Mouse (Mus musculus) kidney, postnatal 14 days (tissue): ENCODE results near the gene Glt1d1.
"Not testable (repeated sequence)": the region's sequence is repeated elsewhere in the genome, so short reads cannot be mapped to it uniquely, and the experiment has no call there.

Experiments used
- DNase-seq: peaks from one replicate; pipeline ENCODE4 v3.0.0; 2022; ENCODE audit warnings: mixed read lengths

Glt1d1 gene

GRCm38 (mm10) chr5:127700156-127700555 lies 68.1 kb downstream of the Glt1d1 start:
- no peak for DNase-seq

- no peak for DNase-seq
Observed at GRCm38 (mm10) chr5:127703609-127704180, 71.6 kb downstream of the Glt1d1 start.

GRCm38 (mm10) chr5:127705225-127705624 lies 73.2 kb downstream of the Glt1d1 start:
- DNase-seq = no peak

- no peak for DNase-seq
Observed at GRCm38 (mm10) chr5:127705976-127706375, 73.9 kb downstream of the Glt1d1 start.

- no peak for DNase-seq
Observed at GRCm38 (mm10) chr5:127708143-127708542, 76.1 kb downstream of the Glt1d1 start.

GRCm38 (mm10) chr5:127714783-127715704 lies 83.0 kb downstream of the Glt1d1 start:
- no peak for DNase-seq

GRCm38 (mm10) chr5:127720591-127721379 lies 88.7 kb downstream of the Glt1d1 start:
- DNase-seq = peak; percentile 64

GRCm38 (mm10) chr5:127722171-127722570 lies 90.1 kb downstream of the Glt1d1 start:
- not testable (repeated sequence) for DNase-seq

- DNase-seq = no peak
Observed at GRCm38 (mm10) chr5:127730351-127730750, 98.3 kb downstream of the Glt1d1 start.

GRCm38 (mm10) chr5:127741331-127741730 lies 109.3 kb downstream of the Glt1d1 start:
- DNase-seq = no peak

- not testable (repeated sequence) for DNase-seq
Observed at GRCm38 (mm10) chr5:127749540-127749939, 117.5 kb downstream of the Glt1d1 start.

- DNase-seq = no peak
Observed at GRCm38 (mm10) chr5:127751262-127751975, 119.4 kb downstream of the Glt1d1 start.

- DNase-seq = no peak
Observed at GRCm38 (mm10) chr5:127755594-127755993, 123.5 kb downstream of the Glt1d1 start.

GRCm38 (mm10) chr5:127756011-127756410 lies 123.9 kb downstream of the Glt1d1 start:
- no peak for DNase-seq

- DNase-seq = no peak
Observed at GRCm38 (mm10) chr5:127756671-127757423, 124.8 kb downstream of the Glt1d1 start.

- DNase-seq = no peak
Observed at GRCm38 (mm10) chr5:127758576-127758975, 126.5 kb downstream of the Glt1d1 start.
